Mouse (Mus musculus) brain, adult 2 months (tissue): Measurements from ENCODE around the gene Cxcl17.
A peak's percentile ranks its signal among the peaks of the same experiment; 100 is the strongest.
"Not testable (repeated sequence)": the region's sequence is repeated elsewhere in the genome, so short reads cannot be mapped to it uniquely, and the experiment has no call there.

Experiments used
- DNase-seq: peaks from one replicate; pipeline ENCODE4 v3.0.0; 2011; ENCODE audit warnings: low read depth, low spot score

Cxcl17 gene

GRCm38 (mm10) chr7:25412833-25413441 is at the start of gene Cxcl17:
Gene Cxcl17, minus strand, starts transcription at chr7:25412886.
- no peak for DNase-seq

- not testable (repeated sequence) for DNase-seq
These were observed 49.3 kb upstream of the Cxcl17 start for GRCm38 (mm10) chr7:25462033-25462337.

GRCm38 (mm10) chr7:25461336-25462032 is 48.8 kb upstream of the Cxcl17 start:
- peak; percentile 41 for DNase-seq

GRCm38 (mm10) chr7:25452103-25452502 is 39.4 kb upstream of the Cxcl17 start:
- DNase-seq: no peak

- DNase-seq: no peak
These were observed 37.5 kb upstream of the Cxcl17 start for GRCm38 (mm10) chr7:25449913-25450890.

DNA sequence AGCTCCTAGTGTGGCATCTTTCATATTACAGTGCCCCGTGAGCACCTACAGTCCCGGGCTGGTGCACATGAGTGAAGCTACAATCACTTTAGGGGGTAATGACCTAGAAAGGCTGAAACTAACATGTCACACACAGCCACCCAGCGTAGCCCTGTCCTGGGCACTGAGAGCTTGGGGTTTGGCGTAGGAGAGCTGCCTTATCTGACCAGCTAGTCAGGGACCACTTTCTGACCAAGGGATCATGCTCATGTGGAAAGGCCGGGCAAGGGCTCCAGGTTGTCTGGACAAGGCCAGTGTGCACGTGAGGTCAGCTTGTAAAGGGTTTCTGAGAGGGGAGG is 28.1 kb upstream of the Cxcl17 start:
- DNase-seq: no peak

DNA sequence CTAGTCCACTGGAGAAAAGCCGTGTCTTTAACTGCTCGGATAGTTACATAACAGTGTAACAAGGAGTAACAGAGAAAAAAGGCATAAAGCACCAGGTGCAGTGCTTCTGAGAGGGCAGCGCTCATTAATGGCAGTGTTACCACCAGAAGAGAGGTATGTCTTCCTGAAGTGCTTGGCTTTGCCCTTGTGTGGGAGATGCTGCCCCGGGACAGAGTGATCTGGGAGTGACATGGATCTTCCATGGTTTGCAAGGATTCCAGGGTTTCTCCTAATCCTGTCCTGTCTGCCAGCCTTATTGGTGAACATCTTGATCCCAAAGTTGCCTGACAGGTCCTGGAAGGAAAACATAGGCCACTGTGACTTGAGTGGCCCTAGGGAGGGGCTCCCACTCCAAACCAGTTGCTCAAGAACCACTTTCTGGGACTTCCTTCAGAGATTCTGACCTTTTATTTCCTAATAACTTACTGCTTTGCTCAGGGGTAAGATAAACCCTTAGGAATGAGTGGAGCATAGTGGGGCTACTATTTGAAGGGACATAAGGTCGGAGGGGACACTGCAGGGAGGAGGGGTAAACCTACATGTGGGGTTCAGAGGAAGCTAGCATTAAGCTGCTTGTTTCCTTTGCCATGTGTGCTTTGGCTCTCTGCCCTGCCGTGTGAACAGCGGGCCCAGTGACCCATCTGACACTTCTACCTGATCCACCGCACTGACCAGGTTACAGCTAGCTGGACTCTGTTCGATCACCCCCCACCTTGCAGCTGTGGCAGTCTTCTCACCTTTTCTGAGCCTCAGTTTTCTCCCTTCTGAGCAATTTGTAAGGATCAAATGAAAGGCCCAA is 27.5 kb upstream of the Cxcl17 start:
- DNase-seq: no peak

GRCm38 (mm10) chr7:25439124-25439822 is 26.6 kb upstream of the Cxcl17 start:
- no peak for DNase-seq

DNA sequence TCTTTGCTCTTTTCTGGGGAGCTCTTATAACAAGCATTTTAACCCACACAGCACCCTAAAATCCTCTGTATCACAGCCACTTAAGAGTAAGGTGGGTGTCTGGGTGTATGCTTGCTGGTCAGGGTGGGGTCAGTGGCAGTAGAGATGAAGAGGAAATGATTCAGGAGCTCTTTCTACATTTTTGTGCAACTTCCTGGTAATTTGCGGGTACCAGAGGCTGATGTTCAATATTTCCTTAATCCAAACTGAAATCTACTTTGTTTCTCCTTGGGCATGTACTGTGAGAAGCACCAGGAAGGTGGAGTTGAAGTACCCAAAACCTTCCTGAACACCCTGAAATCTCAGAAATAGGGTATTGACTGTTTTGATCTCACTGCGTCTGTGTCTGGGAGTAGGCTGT is 24.0 kb upstream of the Cxcl17 start:
- DNase-seq: no peak

GRCm38 (mm10) chr7:25436226-25436625 is 23.5 kb upstream of the Cxcl17 start:
- no peak for DNase-seq

DNA sequence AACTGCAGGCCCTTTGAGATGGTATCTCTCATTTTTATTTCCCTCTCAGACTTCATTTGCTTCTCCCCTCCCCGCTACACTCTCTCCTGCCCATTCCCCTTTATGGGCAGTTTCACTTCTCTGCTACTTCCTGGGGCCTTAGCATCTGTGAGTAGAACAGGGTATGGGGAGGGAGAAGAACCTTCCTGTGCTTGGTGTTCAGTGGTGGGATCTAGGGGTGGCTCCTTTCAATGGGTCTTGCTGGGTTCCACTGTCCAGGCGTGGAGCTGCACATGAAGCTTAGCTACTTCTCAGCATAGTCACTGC is 22.8 kb upstream of the Cxcl17 start:
- no peak for DNase-seq

DNA sequence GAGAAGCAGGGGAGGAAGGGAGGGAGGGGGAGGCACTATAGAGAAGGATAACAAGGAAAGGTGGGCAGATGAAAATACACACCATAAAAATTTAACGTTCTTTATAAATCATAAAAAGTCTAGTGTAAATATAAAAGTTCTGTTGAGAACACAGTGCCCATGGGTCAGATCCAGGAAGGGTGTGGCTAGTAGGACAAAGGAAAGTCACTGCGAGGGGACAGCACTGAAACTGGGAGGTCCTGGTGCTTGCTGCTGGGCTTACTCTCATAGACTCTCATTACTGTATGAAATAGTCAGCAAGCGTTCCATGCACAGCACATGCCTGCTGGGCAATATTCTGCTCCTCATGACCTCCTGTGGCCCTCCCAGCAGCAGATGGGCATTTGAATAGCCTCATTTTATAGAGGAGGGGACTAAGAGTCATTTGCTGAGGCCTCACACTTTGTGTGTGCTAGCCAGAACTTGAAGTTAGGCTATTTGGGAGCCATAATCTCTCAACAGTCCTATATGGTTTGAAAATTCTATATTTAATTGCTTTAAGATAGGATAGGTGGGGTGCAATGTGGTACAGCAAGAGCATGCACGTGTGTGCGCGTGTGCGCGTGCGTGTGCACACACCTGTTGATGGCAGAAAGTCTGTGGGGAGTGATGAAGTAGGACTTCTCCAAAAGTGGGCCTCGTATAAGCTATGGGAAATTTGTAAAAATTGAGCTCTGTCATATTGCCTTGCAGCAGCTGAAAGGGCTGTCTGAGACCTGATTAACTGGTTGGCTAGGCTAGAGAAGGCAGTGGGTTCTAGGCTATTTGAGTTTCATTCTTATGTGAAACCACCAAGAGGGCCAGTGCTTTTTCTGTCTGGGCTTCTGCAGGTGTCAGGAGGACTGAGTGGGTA is 22.2 kb upstream of the Cxcl17 start:
- no peak for DNase-seq

- no peak for DNase-seq
These were observed 21.3 kb upstream of the Cxcl17 start for GRCm38 (mm10) chr7:25433781-25434560.

DNA sequence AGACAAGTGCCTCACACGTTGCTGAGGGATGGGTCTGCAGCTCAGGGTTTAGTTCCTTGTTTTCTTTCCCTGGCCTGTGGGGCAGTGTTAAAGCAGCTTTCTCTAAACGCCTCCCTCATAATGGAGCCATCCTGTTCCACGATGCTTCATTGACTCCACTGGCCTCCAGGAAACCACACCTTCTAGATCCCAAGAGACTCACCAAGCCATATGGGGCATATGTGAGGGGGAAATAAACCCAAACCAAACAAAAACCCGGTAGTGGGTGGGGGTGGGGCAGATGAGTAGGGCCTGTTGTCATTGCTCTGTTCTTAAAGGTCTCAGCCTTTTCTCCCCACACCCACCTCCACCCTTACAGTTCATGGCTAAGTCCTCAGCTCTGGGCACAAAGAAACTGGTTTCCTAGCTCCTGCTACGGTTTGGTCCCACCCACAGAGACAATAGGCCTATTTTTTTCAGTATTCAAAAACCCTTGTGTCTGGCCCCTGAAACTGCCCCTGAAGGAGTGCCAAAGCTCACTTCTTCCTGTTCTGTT is 20.4 kb upstream of the Cxcl17 start:
- DNase-seq: peak; percentile 65

DNA sequence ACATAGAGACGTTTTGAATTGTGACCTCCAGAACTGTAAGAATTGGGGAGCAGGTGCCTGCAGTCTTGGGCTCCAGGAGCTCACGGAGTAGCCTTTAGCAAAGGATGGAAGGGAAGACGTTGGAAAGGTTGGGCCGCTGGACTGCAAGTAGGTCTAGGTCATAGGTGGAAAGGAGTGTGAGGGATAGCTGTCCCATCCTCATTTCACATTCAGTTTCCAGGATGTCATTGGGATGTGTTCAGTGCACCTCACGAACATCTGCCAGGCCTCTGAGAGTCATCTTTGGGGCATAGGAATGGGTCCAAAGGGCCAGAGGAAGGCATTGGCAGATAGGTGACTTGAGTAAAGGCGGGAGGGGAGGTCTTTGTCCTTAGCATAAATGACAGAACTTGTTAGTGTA is 19.7 kb upstream of the Cxcl17 start:
- no peak for DNase-seq

DNA sequence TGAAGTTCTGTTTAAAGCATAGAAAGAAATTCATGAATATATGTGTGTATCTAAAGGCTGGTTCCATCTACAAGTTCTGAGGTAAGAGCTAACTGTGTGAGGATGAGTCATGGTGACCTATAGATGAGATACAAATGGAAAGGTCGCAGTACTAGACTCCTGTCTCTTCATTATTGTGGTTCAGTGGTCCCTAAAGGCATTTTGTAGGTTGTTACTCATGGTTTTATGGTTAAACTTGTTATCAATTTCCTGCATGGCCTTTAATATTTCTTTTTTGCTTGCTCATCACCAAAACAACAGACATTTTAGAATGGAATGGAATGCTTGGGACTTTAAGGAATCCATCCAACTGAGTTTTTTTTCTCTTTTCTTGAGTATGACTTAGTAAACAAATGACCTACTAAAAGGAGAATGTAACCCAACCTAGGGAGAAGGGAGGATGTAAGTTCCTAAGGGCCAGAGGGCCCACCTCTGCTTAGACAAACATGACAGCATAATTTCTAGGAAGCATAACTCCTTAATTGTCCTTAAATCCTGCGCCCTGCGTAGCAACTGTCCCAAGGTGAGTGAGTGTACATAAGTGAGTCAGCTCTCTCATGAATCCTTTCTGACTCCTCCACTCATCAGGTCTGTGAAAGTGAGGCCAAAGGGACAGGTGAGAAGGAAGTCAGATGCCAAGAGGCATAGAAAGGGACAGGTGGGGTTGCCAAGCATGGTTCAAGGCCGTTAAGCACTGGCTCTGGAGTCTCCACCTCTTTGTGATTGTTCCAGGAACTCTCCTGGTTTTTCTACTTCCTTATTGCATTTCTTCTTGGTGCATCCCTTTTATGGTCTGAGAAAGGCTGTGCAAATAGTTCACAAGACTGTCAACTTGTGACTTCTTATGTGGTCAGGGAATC is 17.4 kb upstream of the Cxcl17 start:
- DNase-seq: no peak

DNA sequence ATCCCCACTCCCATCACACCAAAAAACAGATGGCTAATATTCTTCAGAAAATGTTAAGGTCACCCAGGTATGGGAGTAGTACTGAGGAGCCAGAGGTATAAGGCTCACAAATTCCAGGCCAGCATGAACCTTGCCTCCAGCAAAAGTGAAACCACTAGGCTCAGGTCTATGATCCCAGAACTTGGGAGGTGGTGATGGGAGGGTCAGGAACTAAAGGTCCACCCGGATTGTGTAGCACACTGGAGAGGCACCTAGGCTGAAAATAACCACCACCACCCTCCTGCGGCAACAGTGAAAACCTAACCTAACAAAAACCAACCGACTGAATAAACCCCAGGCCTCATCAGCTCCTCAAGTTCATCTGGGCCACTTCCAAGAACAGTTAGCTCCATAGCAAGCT is 15.6 kb upstream of the Cxcl17 start:
- no peak for DNase-seq

DNA sequence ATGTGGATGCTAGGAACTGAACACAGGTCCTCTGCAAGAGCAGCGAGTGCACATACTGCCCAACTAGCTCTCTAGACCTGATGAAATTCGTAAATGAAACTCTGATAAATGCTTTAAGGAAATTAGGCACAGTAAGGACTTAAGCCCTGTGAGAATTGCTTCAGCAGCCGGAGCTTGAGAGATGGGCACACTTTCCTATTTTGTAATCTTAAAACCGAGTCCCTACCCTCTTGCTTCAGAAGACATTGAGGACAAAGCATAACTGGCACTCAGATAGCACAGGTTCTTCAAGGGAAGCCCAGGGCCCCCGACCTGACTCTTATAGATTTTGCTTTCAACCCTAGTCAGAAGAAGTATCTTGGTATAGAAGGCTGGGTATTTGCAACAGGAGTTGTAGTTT is 14.5 kb upstream of the Cxcl17 start:
- no peak for DNase-seq
